Mouse (Mus musculus) hindbrain, embryonic 10.5 days (tissue): ENCODE data around the gene Nfia. TPM values are rescaled to one million over a fixed set of nuclear protein-coding genes. Genes with fewer than 3 reads are reported as not detected.

Experiments
- DNase-seq: peaks from one replicate; pipeline ENCODE4 v3.0.0-alpha.2; 2017; ENCODE audit warnings: low spot score
- H3K27ac ChIP-seq: fragments of 300-500 bp; sonication (generic); 2 replicates; pipeline ENCODE4 v1.5.1; 2016; ENCODE audit warnings: mild to moderate bottlenecking, moderate library complexity
- H3K27me3 ChIP-seq: fragments of 300-500 bp; sonication (generic); 2 replicates; pipeline ENCODE4 v1.6.1; 2016; ENCODE audit warnings: mild to moderate bottlenecking; ENCODE audit not compliant: poor library complexity, insufficient read depth, severe bottlenecking
- H3K36me3 ChIP-seq: fragments of 300-500 bp; sonication (generic); 2 replicates; pipeline ENCODE4 v1.6.1; 2016; ENCODE audit warnings: mild to moderate bottlenecking, moderate library complexity
- H3K4me1 ChIP-seq: fragments of 300-500 bp; sonication (generic); replicated peaks from 2 replicates; pipeline ENCODE4 v1.6.1; 2016; ENCODE audit warnings: mild to moderate bottlenecking
- H3K4me3 ChIP-seq: fragments of 300-500 bp; sonication (generic); 2 replicates; pipeline ENCODE4 v1.5.1; 2016; ENCODE audit warnings: mild to moderate bottlenecking, moderate library complexity
- H3K9me3 ChIP-seq: fragments of 300-500 bp; sonication (generic); 2 replicates; pipeline ENCODE4 v1.6.1; 2016; ENCODE audit warnings: mild to moderate bottlenecking, moderate library complexity
- WGBS: fragments of 180-500 bp; shearing (Covaris S2); methylation state at CpG from one replicate; pipeline ENCODE4 v1.1.7; 2016; 5-methylcytosine and 5-hydroxymethylcytosine counted together
- polyA plus RNA-seq: library from polyadenylated mRNA; unstranded; fragments of >200 nt; fragmentation: Nextera tagmentation; extraction: Ambion mirVana; gene quantifications from 2 replicates; pipeline ENCODE4 v1.2.1, GENCODE M21; 2016

The Nfia gene
- polyA plus RNA-seq, 1 experiment from 2014 or later = 17.5 TPM

GRCm38 (mm10) chr4:97779003-97779930 is 6.7 kb downstream of the Nfia start:
- Histone ChIP-seq H3K36me3 (peaks cover 15% of the 10 kb centered on the region), H3K27me3 (peaks cover 100% of the 10 kb centered on the region), H3K4me3 (peak overlapping the region; percentile 85), H3K9me3 (no peaks in the 10 kb centered on the region), H3K27ac (peak overlapping the region; percentile 94), H3K4me1 (peaks cover 43% of the 10 kb centered on the region)
- WGBS = 5% methylated on average over 18 of the region's 18 CpGs
- peak; percentile 26 for DNase-seq

GRCm38 (mm10) chr4:97780024-97780423 is 7.5 kb downstream of the Nfia start:
- H3K9me3 ChIP-seq = no peaks in the 10 kb centered on the region
- peaks cover 100% of the 10 kb centered on the region for H3K27me3 ChIP-seq
- H3K36me3 ChIP-seq = peaks cover 18% of the 10 kb centered on the region
- H3K4me3 ChIP-seq = peak overlapping the region; percentile 85; the same call in 1 of the 2 replicates
- peaks cover 36% of the 10 kb centered on the region for H3K4me1 ChIP-seq
- no peak for DNase-seq
- WGBS = 32% methylated on average over 7 of the region's 7 CpGs
- no peak overlapping the region for H3K27ac ChIP-seq

GRCm38 (mm10) chr4:97780666-97781435 is 8.3 kb downstream of the Nfia start:
- Histone ChIP-seq H3K9me3 (no peaks in the 10 kb centered on the region), H3K4me3 (no peak overlapping the region), H3K27me3 (peaks cover 100% of the 10 kb centered on the region), H3K36me3 (peaks cover 23% of the 10 kb centered on the region), H3K4me1 (peaks cover 29% of the 10 kb centered on the region), H3K27ac (no peak overlapping the region)
- DNase-seq = no peak
- 76% methylated on average over 7 of the region's 7 CpGs for WGBS

GRCm38 (mm10) chr4:97782069-97782468 is 9.5 kb downstream of the Nfia start:
- Histone ChIP-seq H3K36me3 (peaks cover 23% of the 10 kb centered on the region), H3K27me3 (peaks cover 99% of the 10 kb centered on the region), H3K4me3 (no peak overlapping the region), H3K27ac (no peak overlapping the region), H3K9me3 (no peaks in the 10 kb centered on the region), H3K4me1 (peaks cover 16% of the 10 kb centered on the region)
- WGBS = 89% methylated on average over 3 of the region's 3 CpGs
- no peak for DNase-seq

- Histone ChIP-seq H3K27ac (no peak overlapping the region), H3K9me3 (no peaks in the 10 kb centered on the region), H3K36me3 (peaks cover 23% of the 10 kb centered on the region), H3K27me3 (peaks cover 99% of the 10 kb centered on the region), H3K4me3 (no peak overlapping the region), H3K4me1 (peaks cover 15% of the 10 kb centered on the region)
- WGBS = 91% methylated on average over 6 of the region's 6 CpGs
- no peak for DNase-seq
Measured at GRCm38 (mm10) chr4:97782497-97782896, 10.0 kb downstream of the Nfia start.

- H3K4me3 ChIP-seq = no peak overlapping the region
Measured at GRCm38 (mm10) chr4:97783073-97783879, 10.7 kb downstream of the Nfia start.

GRCm38 (mm10) chr4:97784236-97784635 is 11.7 kb downstream of the Nfia start:
- DNase-seq = no peak
- H3K4me3 ChIP-seq = no peak overlapping the region
- H3K36me3 ChIP-seq = peaks cover 23% of the 10 kb centered on the region
- no peaks in the 10 kb centered on the region for H3K9me3 ChIP-seq
- 0 out of 2 replicates have a peak, but pooled peaks cover 4% of the 10 kb centered on the region for H3K4me1 ChIP-seq
- peaks cover 99% of the 10 kb centered on the region for H3K27me3 ChIP-seq
- 80% methylated on average over 11 of the region's 11 CpGs for WGBS
- H3K27ac ChIP-seq = no peak overlapping the region

More at GRCm38 (mm10) chr4:97783073-97783879, 10.7 kb downstream of the Nfia start:
- Histone ChIP-seq H3K27me3 (peaks cover 99% of the 10 kb centered on the region), H3K36me3 (peaks cover 23% of the 10 kb centered on the region), H3K4me1 (peaks cover 9% of the 10 kb centered on the region), H3K27ac (no peak overlapping the region), H3K9me3 (no peaks in the 10 kb centered on the region)
- no peak for DNase-seq
- WGBS = 93% methylated on average over 26 of the region's 26 CpGs

- DNase-seq = no peak
- no peaks in the 10 kb centered on the region for H3K4me1 ChIP-seq
- whole genome bisulfite sequencing = 91% methylated on average over 8 of the region's 8 CpGs
- no peaks in the 10 kb centered on the region for H3K9me3 ChIP-seq
- H3K36me3 ChIP-seq = peaks cover 23% of the 10 kb centered on the region
- H3K27ac ChIP-seq = no peak overlapping the region
- H3K4me3 ChIP-seq = no peak overlapping the region
- peaks cover 97% of the 10 kb centered on the region for H3K27me3 ChIP-seq
Measured at GRCm38 (mm10) chr4:97785547-97786271, 13.2 kb downstream of the Nfia start.

- H3K9me3 ChIP-seq = no peaks in the 10 kb centered on the region
- 44% methylated on average over 8 of the region's 8 CpGs for WGBS
- no peak overlapping the region for H3K4me3 ChIP-seq
- no peaks in the 10 kb centered on the region for H3K4me1 ChIP-seq
- no peak overlapping the region for H3K27ac ChIP-seq
- peaks cover 95% of the 10 kb centered on the region for H3K27me3 ChIP-seq
- H3K36me3 ChIP-seq = peaks cover 23% of the 10 kb centered on the region
- no peak for DNase-seq
Measured at GRCm38 (mm10) chr4:97786571-97786970, 14.0 kb downstream of the Nfia start.

- no peaks in the 10 kb centered on the region for H3K9me3 ChIP-seq
- no peak overlapping the region for H3K27ac ChIP-seq
- peaks cover 23% of the 10 kb centered on the region for H3K36me3 ChIP-seq
- H3K4me3 ChIP-seq = no peak overlapping the region
- 76% methylated on average over 3 of the region's 3 CpGs for WGBS
- DNase-seq = no peak
- H3K27me3 ChIP-seq = peaks cover 87% of the 10 kb centered on the region
- no peaks in the 10 kb centered on the region for H3K4me1 ChIP-seq
Measured at GRCm38 (mm10) chr4:97787515-97787914, 15.0 kb downstream of the Nfia start.

GRCm38 (mm10) chr4:97788537-97788936 is 16.0 kb downstream of the Nfia start:
- H3K36me3 ChIP-seq = peaks cover 16% of the 10 kb centered on the region
- H3K27ac ChIP-seq = no peak overlapping the region
- no peaks in the 10 kb centered on the region for H3K9me3 ChIP-seq
- H3K4me1 ChIP-seq = no peaks in the 10 kb centered on the region
- no peak overlapping the region for H3K4me3 ChIP-seq
- H3K27me3 ChIP-seq = peaks cover 76% of the 10 kb centered on the region
- no peak for DNase-seq
- 74% methylated on average over 4 of the region's 4 CpGs for WGBS

- Histone ChIP-seq H3K9me3 (no peaks in the 10 kb centered on the region), H3K27me3 (peaks cover 31% of the 10 kb centered on the region), H3K36me3 (0 out of 2 replicates have a peak, but pooled peaks cover 4% of the 10 kb centered on the region), H3K4me1 (peaks cover 6% of the 10 kb centered on the region), H3K4me3 (no peak overlapping the region), H3K27ac (no peak overlapping the region; the same call in 1 of the 2 replicates)
- WGBS = 75% methylated on average over 10 of the region's 10 CpGs
- no peak for DNase-seq
Measured at GRCm38 (mm10) chr4:97793931-97794330, 21.4 kb downstream of the Nfia start.
